Mouse (Mus musculus): ENCODE results near the gene Nrp1. TPM values are rescaled to one million over a fixed set of nuclear protein-coding genes. Genes with fewer than 3 reads are reported as not detected.

The Nrp1 gene
- polyA plus RNA-seq, 1 experiment from 2014 or later: 52.5 TPM

DNA sequence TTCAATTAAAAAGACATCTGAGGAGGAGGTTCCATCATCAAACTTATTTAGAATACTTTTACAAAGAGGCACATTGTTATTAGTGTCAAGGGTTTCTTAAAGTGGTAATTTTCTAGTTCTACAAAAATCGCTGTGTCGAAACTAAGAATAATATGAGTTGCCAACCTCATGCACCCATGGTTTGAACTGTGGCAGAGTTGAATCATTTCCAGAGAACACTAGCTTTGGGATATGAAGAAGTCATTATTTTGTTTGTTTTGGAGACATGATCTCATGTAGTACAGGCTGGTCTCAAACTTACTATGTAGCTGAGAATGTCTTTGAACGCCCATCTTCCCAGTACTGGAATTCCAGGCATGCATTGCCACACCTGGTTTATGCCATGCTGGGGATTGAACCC is 68.7 kb downstream of the Nrp1 start:
- no peak overlapping the region for H3K4me3 ChIP-seq (replicated peaks)
- no peak overlapping the region for H3K27ac ChIP-seq
- H3K9me3 ChIP-seq: no peaks in the 10 kb centered on the region
- peaks cover 6% of the 10 kb centered on the region; the same call in 1 of the 2 replicates for H3K36me3 ChIP-seq
- no peaks in the 10 kb centered on the region for H3K27me3 ChIP-seq
- no peak overlapping the region for H3K9ac ChIP-seq (replicated peaks)
- ATAC-seq: no peak
- no peak overlapping the region for H3K4me2 ChIP-seq (replicated peaks)
- 0 out of 2 replicates have a peak, but pooled peaks cover 3% of the 10 kb centered on the region for H3K4me1 ChIP-seq (replicated peaks)
- 91% methylated on average over 3 of the region's 3 CpGs for WGBS

DNA sequence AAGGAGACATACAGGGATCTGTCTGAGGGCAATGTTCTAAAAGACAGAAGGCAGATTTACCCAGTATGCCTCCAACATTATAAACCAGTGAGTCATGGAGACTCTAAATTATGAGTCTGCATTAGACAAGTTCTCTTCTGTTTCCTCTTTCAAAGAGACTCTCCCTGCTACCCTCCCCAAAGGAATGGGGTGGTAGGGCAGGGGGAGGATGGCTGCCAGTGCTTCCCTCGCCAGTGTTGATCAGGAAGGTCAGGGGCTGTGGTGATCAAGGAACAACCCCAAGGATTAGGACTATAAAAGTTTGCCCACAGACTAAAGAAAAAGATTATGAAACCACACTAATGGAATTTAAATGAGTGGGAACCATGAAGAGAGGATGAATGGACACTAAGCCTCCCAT is 70.6 kb downstream of the Nrp1 start:
- H3K27me3 ChIP-seq: no peaks in the 10 kb centered on the region

GRCm38 (mm10) chr8:128431082-128431481 is 72.7 kb downstream of the Nrp1 start:
- no peaks in the 10 kb centered on the region for H3K9me3 ChIP-seq
- WGBS: 86% methylated on average over 1 of the region's 1 CpGs
- H3K4me2 ChIP-seq (replicated peaks): no peak overlapping the region
- H3K27ac ChIP-seq: no peak overlapping the region
- H3K36me3 ChIP-seq: peaks cover 32% of the 10 kb centered on the region
- no peaks in the 10 kb centered on the region for H3K27me3 ChIP-seq
- H3K4me3 ChIP-seq (replicated peaks): no peak overlapping the region
- 0 out of 2 replicates have a peak, but pooled peaks cover 3% of the 10 kb centered on the region for H3K4me1 ChIP-seq (replicated peaks)
- H3K9ac ChIP-seq (replicated peaks): no peak overlapping the region
- no peak for ATAC-seq

More for the DNA sequence above, 70.6 kb downstream of the Nrp1 start:
- WGBS: 33% methylated on average over 1 of the region's 1 CpGs
- no peak overlapping the region for H3K9ac ChIP-seq (replicated peaks)
- H3K9me3 ChIP-seq: no peaks in the 10 kb centered on the region
- H3K4me1 ChIP-seq (replicated peaks): 0 out of 2 replicates have a peak, but pooled peaks cover 3% of the 10 kb centered on the region
- H3K36me3 ChIP-seq: peaks cover 22% of the 10 kb centered on the region
- H3K4me3 ChIP-seq (replicated peaks): no peak overlapping the region
- no peak overlapping the region for H3K4me2 ChIP-seq (replicated peaks)
- H3K27ac ChIP-seq: no peak overlapping the region
- ATAC-seq: no peak

GRCm38 (mm10) chr8:128435749-128436148 is 77.3 kb downstream of the Nrp1 start:
- no peaks in the 10 kb centered on the region for H3K27me3 ChIP-seq
- no peak overlapping the region for H3K4me3 ChIP-seq (replicated peaks)
- no peak for ATAC-seq
- H3K4me2 ChIP-seq (replicated peaks): no peak overlapping the region
- peaks cover 22% of the 10 kb centered on the region for H3K4me1 ChIP-seq (replicated peaks)
- peaks cover 28% of the 10 kb centered on the region for H3K36me3 ChIP-seq
- H3K9ac ChIP-seq (replicated peaks): no peak overlapping the region
- H3K9me3 ChIP-seq: no peaks in the 10 kb centered on the region
- H3K27ac ChIP-seq: no peak overlapping the region
- 88% methylated on average over 4 of the region's 4 CpGs for WGBS

DNA sequence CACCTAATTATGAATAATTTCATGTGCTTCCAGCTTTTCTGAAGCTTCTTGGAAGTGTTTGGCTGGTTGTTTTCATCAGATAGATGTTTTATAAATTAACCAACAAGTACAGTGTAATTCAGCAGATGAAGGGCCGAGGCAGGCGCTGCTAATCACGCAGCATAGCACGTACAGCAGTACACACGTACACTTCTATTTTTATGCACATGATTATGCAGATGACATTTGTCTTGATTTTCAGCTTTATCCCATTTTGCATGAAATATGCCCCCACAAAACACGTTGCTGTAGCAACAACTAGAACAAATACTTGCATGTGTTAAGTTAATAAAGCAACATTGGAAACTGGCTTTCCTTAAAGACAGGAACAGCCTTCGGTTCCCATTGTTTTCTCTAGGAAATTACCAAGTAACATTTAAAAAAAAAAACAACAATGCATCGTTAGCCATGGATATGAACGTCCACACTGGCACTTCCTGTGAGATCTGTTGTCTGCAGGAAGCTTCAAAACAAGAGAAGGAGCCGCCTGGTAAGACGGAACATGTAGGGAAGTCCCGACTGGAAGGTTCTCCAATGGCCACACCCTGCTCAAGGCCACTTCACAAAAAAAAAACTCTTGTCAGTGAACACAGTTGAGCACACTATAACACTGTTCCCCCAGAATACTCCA is 78.9 kb downstream of the Nrp1 start:
- Histone ChIP-seq H3K4me3 (replicated peaks) (no peak overlapping the region), H3K9me3 (no peaks in the 10 kb centered on the region), H3K27ac (peak overlapping the region; percentile 25; the same call in 1 of the 2 replicates), H3K4me2 (replicated peaks) (no peak overlapping the region), H3K4me1 (replicated peaks) (peaks cover 22% of the 10 kb centered on the region), H3K9ac (replicated peaks) (no peak overlapping the region), H3K36me3 (peaks cover 26% of the 10 kb centered on the region), H3K27me3 (no peaks in the 10 kb centered on the region)
- 75% methylated on average over 12 of the region's 12 CpGs for WGBS
- no peak for ATAC-seq

DNA sequence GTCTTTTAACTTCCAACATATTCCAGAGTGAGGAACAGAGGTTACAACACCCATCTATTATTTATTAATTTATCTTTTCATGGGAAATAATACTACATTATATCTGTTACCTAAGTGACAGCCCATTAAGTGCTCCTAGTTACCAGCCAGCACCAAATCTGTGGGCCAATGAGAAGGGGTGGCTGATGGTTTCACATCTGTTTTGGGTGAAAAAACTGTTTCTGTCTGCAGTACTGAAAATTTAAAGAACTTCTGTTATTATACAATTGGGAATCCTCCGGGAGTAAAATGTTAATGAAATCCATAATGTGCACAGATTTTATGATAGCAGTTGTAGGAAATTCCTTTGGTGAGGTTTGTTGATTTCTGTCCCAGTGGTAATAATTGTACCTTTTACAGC is 83.0 kb downstream of the Nrp1 start:
- Histone ChIP-seq H3K36me3 (no peaks in the 10 kb centered on the region), H3K9me3 (no peaks in the 10 kb centered on the region), H3K9ac (replicated peaks) (no peak overlapping the region), H3K4me1 (replicated peaks) (peaks cover 22% of the 10 kb centered on the region), H3K4me2 (replicated peaks) (no peak overlapping the region), H3K27ac (no peak overlapping the region), H3K27me3 (no peaks in the 10 kb centered on the region), H3K4me3 (replicated peaks) (no peak overlapping the region)
- ATAC-seq: no peak
- 96% methylated on average over 1 of the region's 1 CpGs for WGBS

- ATAC-seq: no peak
- Histone ChIP-seq H3K27me3 (no peaks in the 10 kb centered on the region), H3K9ac (replicated peaks) (no peak overlapping the region), H3K9me3 (no peaks in the 10 kb centered on the region), H3K4me3 (replicated peaks) (no peak overlapping the region), H3K27ac (no peak overlapping the region), H3K4me2 (replicated peaks) (no peak overlapping the region), H3K36me3 (no peaks in the 10 kb centered on the region), H3K4me1 (replicated peaks) (peaks cover 5% of the 10 kb centered on the region)
- WGBS: 31% methylated on average over 4 of the region's 4 CpGs
Measured at GRCm38 (mm10) chr8:128445596-128445995, 87.2 kb downstream of the Nrp1 start.

DNA sequence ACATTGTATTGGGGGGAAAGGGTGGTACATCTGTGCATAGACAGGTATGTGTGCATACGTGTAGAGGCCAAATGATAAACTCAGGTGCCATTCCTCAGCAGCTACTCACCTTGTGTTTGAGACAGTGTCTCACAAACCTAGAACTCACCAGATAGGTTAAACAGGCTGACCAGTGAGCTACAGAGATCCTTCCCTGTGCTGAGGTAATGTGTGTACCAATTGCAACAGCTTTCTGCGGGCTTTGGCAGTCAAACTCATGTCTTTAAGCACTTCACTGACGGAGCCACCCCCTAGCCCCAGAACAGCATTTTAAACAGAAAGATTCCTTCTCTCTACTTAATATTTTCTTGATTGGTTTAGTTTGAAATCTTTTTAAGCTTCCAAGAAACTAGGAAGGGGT is 88.2 kb downstream of the Nrp1 start:
- H3K9me3 ChIP-seq: no peaks in the 10 kb centered on the region
- no peak overlapping the region for H3K9ac ChIP-seq (replicated peaks)
- no peaks in the 10 kb centered on the region for H3K36me3 ChIP-seq
- ATAC-seq: no peak
- H3K27me3 ChIP-seq: no peaks in the 10 kb centered on the region
- H3K4me1 ChIP-seq (replicated peaks): peaks cover 8% of the 10 kb centered on the region
- H3K27ac ChIP-seq: no peak overlapping the region
- H3K4me2 ChIP-seq (replicated peaks): no peak overlapping the region
- H3K4me3 ChIP-seq (replicated peaks): no peak overlapping the region
- WGBS: 95% methylated on average over 3 of the region's 3 CpGs

GRCm38 (mm10) chr8:128447320-128447719 is 88.9 kb downstream of the Nrp1 start:
- Histone ChIP-seq H3K9me3 (no peaks in the 10 kb centered on the region), H3K27ac (no peak overlapping the region), H3K4me1 (replicated peaks) (peaks cover 8% of the 10 kb centered on the region), H3K4me2 (replicated peaks) (no peak overlapping the region), H3K4me3 (replicated peaks) (no peak overlapping the region), H3K27me3 (no peaks in the 10 kb centered on the region), H3K9ac (replicated peaks) (no peak overlapping the region), H3K36me3 (no peaks in the 10 kb centered on the region)
- 94% methylated on average over 3 of the region's 3 CpGs for whole genome bisulfite sequencing
- no peak for ATAC-seq

GRCm38 (mm10) chr8:128450390-128451032 is 92.1 kb downstream of the Nrp1 start:
- Histone ChIP-seq H3K27me3 (no peaks in the 10 kb centered on the region), H3K36me3 (no peaks in the 10 kb centered on the region), H3K27ac (peak overlapping the region; percentile 69), H3K4me1 (replicated peaks) (peaks cover 8% of the 10 kb centered on the region), H3K9me3 (no peaks in the 10 kb centered on the region), H3K4me2 (replicated peaks) (0 out of 2 replicates have a peak overlapping the region, but pooled peaks have one; percentile 11), H3K4me3 (replicated peaks) (no peak overlapping the region), H3K9ac (replicated peaks) (no peak overlapping the region)
- ATAC-seq: no peak
- 44% methylated on average over 9 of the region's 9 CpGs for WGBS

DNA sequence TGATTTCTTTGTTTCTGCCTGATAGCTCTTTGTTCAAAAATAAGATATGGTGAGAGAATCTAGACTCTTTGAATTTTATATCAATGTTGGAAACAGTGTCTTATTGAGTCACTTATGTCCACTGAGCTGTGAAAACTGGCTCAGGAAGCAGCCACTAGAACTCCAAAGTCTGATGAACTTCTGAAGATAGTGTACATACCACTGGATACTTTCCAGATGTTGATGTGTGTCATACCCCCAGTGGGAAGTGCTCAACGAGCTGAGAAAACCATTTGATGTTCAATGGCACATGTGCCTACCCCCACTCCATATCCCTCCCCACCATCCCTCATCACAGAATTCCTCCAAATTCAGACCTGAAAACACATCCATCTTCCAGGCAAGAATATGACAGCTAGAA is 92.7 kb downstream of the Nrp1 start:
- H3K27me3 ChIP-seq: no peaks in the 10 kb centered on the region
- no peaks in the 10 kb centered on the region for H3K9me3 ChIP-seq
- H3K27ac ChIP-seq: no peak overlapping the region
- no peaks in the 10 kb centered on the region for H3K36me3 ChIP-seq
- WGBS: 72% methylated on average over 1 of the region's 1 CpGs
- no peak for ATAC-seq
- H3K4me1 ChIP-seq (replicated peaks): peaks cover 8% of the 10 kb centered on the region
- no peak overlapping the region for H3K4me3 ChIP-seq (replicated peaks)
- H3K4me2 ChIP-seq (replicated peaks): no peak overlapping the region
- no peak overlapping the region for H3K9ac ChIP-seq (replicated peaks)

DNA sequence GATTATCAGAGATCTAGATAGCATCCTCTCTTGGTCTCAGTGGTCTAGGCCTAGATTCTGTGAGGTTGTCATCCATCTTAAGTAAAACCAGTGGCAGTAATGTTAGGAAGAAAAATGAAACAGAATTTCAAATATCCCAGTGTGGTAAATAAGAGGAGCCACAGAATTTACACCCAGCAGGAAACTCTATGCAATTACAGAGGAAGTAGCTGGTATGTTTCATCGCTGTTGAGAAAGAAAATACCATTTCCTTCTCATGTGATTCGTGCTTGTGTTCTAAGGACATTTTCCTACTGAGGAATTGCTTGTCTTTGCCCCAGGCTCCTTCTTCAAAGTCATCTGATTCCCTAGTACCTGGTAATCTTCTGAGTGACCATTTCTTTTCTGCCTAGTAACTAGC is 95.1 kb downstream of the Nrp1 start:
- no peak overlapping the region for H3K9ac ChIP-seq (replicated peaks)
- H3K4me2 ChIP-seq (replicated peaks): no peak overlapping the region
- no peaks in the 10 kb centered on the region for H3K36me3 ChIP-seq
- ATAC-seq: no peak
- no peak overlapping the region for H3K27ac ChIP-seq
- H3K27me3 ChIP-seq: no peaks in the 10 kb centered on the region
- WGBS: 84% methylated on average over 2 of the region's 2 CpGs
- H3K9me3 ChIP-seq: no peaks in the 10 kb centered on the region
- no peak overlapping the region for H3K4me3 ChIP-seq (replicated peaks)
- peaks cover 8% of the 10 kb centered on the region for H3K4me1 ChIP-seq (replicated peaks)

Data from midbrain, embryonic 13.5 days (tissue).